Comparison of ENCODE assay signal across 13 mouse cellular contexts in the genomic region with DNA sequence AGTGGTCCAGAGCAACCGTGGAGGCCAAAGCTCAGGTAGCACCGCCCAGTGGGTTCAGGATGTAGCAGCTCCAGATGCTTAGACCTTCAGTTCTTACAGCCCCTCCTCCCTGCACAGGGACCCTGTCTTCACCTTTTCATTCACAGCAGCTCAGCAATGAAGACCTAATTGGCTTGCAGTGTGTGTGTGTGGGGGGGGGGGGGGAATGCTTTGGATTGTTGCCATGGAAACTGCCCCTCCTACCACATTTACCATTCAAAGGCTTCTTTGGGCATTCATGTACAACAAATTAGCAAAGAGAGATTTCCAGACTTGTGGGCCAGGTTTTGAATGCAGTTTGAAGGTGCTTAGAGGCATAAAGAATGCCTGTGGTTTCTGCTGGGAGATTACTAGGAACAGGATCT. TPM values are rescaled to one million over a fixed set of nuclear protein-coding genes. Genes with fewer than 3 reads are reported as not detected.
DNase-seq lines count a peak whose midpoint lies in the region; ATAC-seq and TF ChIP-seq lines count a peak whose summit lies in the region.
"Had no signal": no experiment of that assay in that cellular context is flagged by ENCODE, and none has a peak within 500 bp of the region (broad histone marks: within the 10 kb centered on the region; RNA-seq: fewer than 3 reads in every experiment).

No protein-coding gene starts in this region.

- H3K27me3 ChIP-seq in forebrain, embryonic 15.5 days = no peaks in the 10 kb centered on the region
- peaks cover 30% of the 10 kb centered on the region for H3K27me3 ChIP-seq in midbrain, embryonic 10.5 days (ENCODE audit: low read depth, poor library complexity, severe bottlenecking)

- no peaks in the 10 kb centered on the region for H3K9me3 ChIP-seq in forebrain, embryonic 15.5 days
- no peaks in the 10 kb centered on the region for H3K9me3 ChIP-seq in midbrain, embryonic 10.5 days (replicated peaks)

- intact Hi-C loops in left cerebral cortex, adult 2 months (cut with DNase I) = loop anchor here (10.0 kb wide), 1 partner anchor 244 kb away; no protein-coding TSS in a partner anchor

- peak; percentile 86 for DNase-seq in Muller cell, postnatal 12 days (ENCODE audit: inconsistent ontology term)
- peak; percentile 51 for DNase-seq in embryo, embryonic 10 days (ENCODE audit: low spot score)
- peak; percentile 65 for DNase-seq in midbrain, embryonic 10.5 days (ENCODE audit: low spot score)
- no peak for DNase-seq in left cerebral cortex, adult 9 months (ENCODE audit: low spot score in 2 of 2)
- DNase-seq in gastrocnemius, adult 8-10 months (ENCODE audit: low spot score in 2 of 2) = no peak
- no peak for DNase-seq in left cerebral cortex, adult 2 months (ENCODE audit: extremely low spot score in 1 of 2, low spot score in 2 of 2)
- DNase-seq in thymus, postnatal 10 days (ENCODE audit: low spot score in 2 of 2) = no peak
- DNase-seq: cerebellum, postnatal 36 days; kidney, adult 2 months; left cerebral cortex, postnatal 4 days; lung, embryonic 14.5 days; right cerebral cortex, postnatal 4 days had no signal

- TF ChIP-seq CTCF in left cerebral cortex, adult 2 months (IDR thresholded peaks at IDR 0.05) = no peak

- no peaks in the 10 kb centered on the region for H3K36me3 ChIP-seq in forebrain, embryonic 15.5 days
- H3K36me3 ChIP-seq in midbrain, embryonic 10.5 days = no peaks in the 10 kb centered on the region

- H3K9ac ChIP-seq in forebrain, embryonic 15.5 days (replicated peaks) = no peak overlapping the region
- H3K9ac ChIP-seq: lung, embryonic 14.5 days had no signal

- H3K4me3 ChIP-seq in forebrain, embryonic 15.5 days = no peak overlapping the region
- no peak overlapping the region for H3K4me3 ChIP-seq in midbrain, embryonic 10.5 days
- H3K4me3 ChIP-seq in left cerebral cortex, adult 2 months = no peak overlapping the region

- WGBS in forebrain, embryonic 15.5 days = 4% methylated on average over 2 of the region's 2 CpGs
- WGBS in midbrain, embryonic 10.5 days = 21% methylated on average over 2 of the region's 2 CpGs

- H3K27ac ChIP-seq in forebrain, embryonic 15.5 days (replicated peaks) = peak overlapping the region; percentile 79
- H3K27ac ChIP-seq in midbrain, embryonic 10.5 days (replicated peaks) = 0 out of 2 replicates have a peak overlapping the region, but pooled peaks have one; percentile 52
- H3K27ac ChIP-seq in left cerebral cortex, adult 2 months = no peak overlapping the region

- H3K4me1 ChIP-seq in forebrain, embryonic 15.5 days = peaks cover 25% of the 10 kb centered on the region
- peaks cover 22% of the 10 kb centered on the region for H3K4me1 ChIP-seq in midbrain, embryonic 10.5 days

- ATAC-seq in forebrain, embryonic 15.5 days (replicated peaks) = peak; percentile 80

- H3K4me2 ChIP-seq in forebrain, embryonic 15.5 days (replicated peaks) = no peak overlapping the region
- H3K4me2 ChIP-seq: lung, embryonic 14.5 days had no signal

RNA-seq across cellular contexts. Expression of a gene that starts 5.8 kb away (rescaled TPM):
- 78.0 and 82.5 TPM in 2 replicates for polyA plus RNA-seq in forebrain, embryonic 15.5 days (2015; fragmentation: Nextera tagmentation; extraction: Ambion mirVana)
- polyA plus RNA-seq in midbrain, embryonic 10.5 days (2016; fragmentation: Nextera tagmentation; extraction: Ambion mirVana) = 65.8 and 71.6 TPM in 2 replicates
- 10 to 100 TPM in 2 of 4 experiments, 1 to 10 TPM in 2; 9.1 to 10.6 (median 9.8) TPM for total RNA-seq in gastrocnemius, adult 8-10 months (2022)
- total RNA-seq in left cerebral cortex, adult 2 months (2021) = 10 to 100 TPM; 79.3 to 85.8 TPM

RNA-seq across cellular contexts. Expression of a gene that starts 48.5 kb away (rescaled TPM):
- polyA plus RNA-seq in forebrain, embryonic 15.5 days (2015; fragmentation: Nextera tagmentation; extraction: Ambion mirVana) = 25.5 and 26.2 TPM in 2 replicates
- 27.3 and 29.4 TPM in 2 replicates for polyA plus RNA-seq in midbrain, embryonic 10.5 days (2016; fragmentation: Nextera tagmentation; extraction: Ambion mirVana)
- 10 to 100 TPM; 21.7 to 25.8 (median 24.7) TPM for total RNA-seq in gastrocnemius, adult 8-10 months (2022)
- total RNA-seq in left cerebral cortex, adult 2 months (2021) = 10 to 100 TPM; 30.7 to 38.0 TPM

RNA-seq across cellular contexts. Expression of a gene that starts 48.6 kb away (rescaled TPM):
- 0.57 and 0.69 TPM in 2 replicates for polyA plus RNA-seq in forebrain, embryonic 15.5 days (2015; fragmentation: Nextera tagmentation; extraction: Ambion mirVana)
- 0.16 and 0.42 TPM in 2 replicates for polyA plus RNA-seq in midbrain, embryonic 10.5 days (2016; fragmentation: Nextera tagmentation; extraction: Ambion mirVana)
- total RNA-seq in gastrocnemius, adult 8-10 months (2022) = not detected
- total RNA-seq in left cerebral cortex, adult 2 months (2021) = under 1 TPM; 0.45 to 0.77 TPM

Comparison
In these comparisons a context has a peak if more than half of its experiments do, and no peak if none do; other contexts are left out.
1. DNase-seq: peak in Muller cell, postnatal 12 days (single experiment), embryo, embryonic 10 days (single experiment) and midbrain, embryonic 10.5 days (single experiment); none in left cerebral cortex, adult 9 months (0 of 2), gastrocnemius, adult 8-10 months (0 of 2), left cerebral cortex, adult 2 months (0 of 2) and thymus, postnatal 10 days (0 of 2).
2. RNA of a gene that starts 5.8 kb away (total RNA-seq): 79.3 to 85.8 TPM in left cerebral cortex, adult 2 months; 9.1 to 10.6 TPM in gastrocnemius, adult 8-10 months; every median in the first group is over 4 times any median in the second.